Mouse (Mus musculus) testis, adult 2 months (tissue): ENCODE data around the gene Rnf214. TPM values are rescaled to one million over a fixed set of nuclear protein-coding genes. Genes with fewer than 3 reads are reported as not detected.
A peak's percentile ranks its signal among the peaks of the same experiment; 100 is the strongest.

Source experiments
- H3K27ac ChIP-seq: fragments of 200-500 bp; 2 replicates; pipeline ENCODE4 v1.5.1; 2012; ENCODE audit warnings: low read depth, low read length; ENCODE audit not compliant: control insufficient read depth, insufficient read depth
- H3K27me3 ChIP-seq: fragments of 200-500 bp; 2 replicates; pipeline ENCODE4 v1.6.1; 2012; ENCODE audit warnings: mild to moderate bottlenecking, low read length, moderate library complexity; ENCODE audit not compliant: control insufficient read depth, insufficient read depth
- H3K36me3 ChIP-seq: fragments of 200-500 bp; 2 replicates; pipeline ENCODE4 v1.6.1; 2012; ENCODE audit warnings: mild to moderate bottlenecking, low read length; ENCODE audit not compliant: control insufficient read depth, insufficient read depth
- H3K4me1 ChIP-seq: fragments of 200-500 bp; 2 replicates; pipeline ENCODE4 v1.6.1; 2012; ENCODE audit warnings: low read length; ENCODE audit not compliant: control insufficient read depth, insufficient read depth
- H3K4me3 ChIP-seq: fragments of 200-500 bp; 2 replicates; pipeline ENCODE4 v1.5.1; 2012; ENCODE audit warnings: low read depth, mild to moderate bottlenecking, low read length, moderate library complexity, mixed read lengths; ENCODE audit not compliant: control insufficient read depth
- CTCF ChIP-seq: fragments of 200-500 bp; IDR thresholded peaks from 2 replicates; pipeline ENCODE4 v1.5.1; 2012; ENCODE audit warnings: low read depth, mild to moderate bottlenecking, inconsistent platforms, low read length, moderate library complexity; ENCODE audit not compliant: control insufficient read depth, insufficient read depth, insufficient replicate concordance
- POLR2A ChIP-seq: fragments of 200-500 bp; IDR thresholded peaks from 2 replicates; pipeline ENCODE4 v1.6.1; 2012; ENCODE audit warnings: low read depth, mild to moderate bottlenecking, inconsistent platforms, low read length, moderate library complexity; ENCODE audit not compliant: control insufficient read depth
- polyA plus RNA-seq: library from polyadenylated mRNA; depleted of rRNA; stranded (reverse); fragments of >200 nt; gene quantifications from 2 replicates; pipeline ENCODE4 v1.2.3, GENCODE M21; 2012

The Rnf214 gene
- polyA plus RNA-seq, 1 experiment: 22.3 TPM

DNA sequence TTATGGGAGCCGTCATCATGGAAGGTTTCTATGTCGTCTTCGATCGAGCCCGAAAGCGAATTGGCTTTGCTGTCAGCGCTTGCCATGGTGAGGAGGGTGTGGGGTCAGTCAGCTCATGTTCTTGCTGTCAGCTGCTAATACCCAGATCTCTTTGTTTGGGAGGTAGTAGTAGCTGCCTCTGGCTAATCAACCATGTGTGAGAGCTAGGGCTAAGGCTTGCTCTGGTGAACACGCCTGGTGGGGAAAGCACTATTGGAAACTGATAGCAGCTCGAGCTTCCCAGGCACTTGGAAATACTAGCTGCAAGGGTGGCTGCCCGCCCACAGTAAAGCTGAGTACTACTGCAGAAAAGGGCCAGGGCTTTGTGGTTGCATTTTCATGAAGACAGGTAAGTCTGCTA lies 47.3 kb downstream of the Rnf214 start:
- Histone ChIP-seq H3K4me1 (no peaks in the 10 kb centered on the region), H3K27ac (no peak overlapping the region), H3K36me3 (no peaks in the 10 kb centered on the region), H3K4me3 (no peak overlapping the region), H3K27me3 (no peaks in the 10 kb centered on the region)
- no peak for TF ChIP-seq CTCF
- no peak for TF ChIP-seq POLR2A

DNA sequence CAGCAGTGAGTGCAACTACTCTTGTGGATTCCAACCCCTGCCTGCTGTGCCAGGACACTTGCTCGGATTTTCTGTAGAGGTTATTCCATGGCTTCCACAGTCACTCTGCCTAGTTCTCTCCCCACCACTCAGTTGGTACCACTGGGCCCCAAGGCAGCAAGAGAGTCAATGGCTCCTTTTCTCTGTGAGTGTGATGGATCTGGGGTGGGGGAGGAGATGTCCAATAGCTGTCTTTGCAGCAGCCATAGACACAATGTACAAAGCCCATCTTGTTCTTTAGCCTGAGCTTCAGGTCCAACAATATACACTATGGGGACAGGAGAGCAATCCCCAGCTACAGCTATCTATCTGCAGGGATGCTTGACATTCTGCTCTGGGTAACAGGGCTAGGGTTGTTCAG lies 52.6 kb downstream of the Rnf214 start:
- Histone ChIP-seq H3K27ac (no peak overlapping the region), H3K4me1 (no peaks in the 10 kb centered on the region), H3K4me3 (no peak overlapping the region), H3K27me3 (no peaks in the 10 kb centered on the region), H3K36me3 (no peaks in the 10 kb centered on the region)
- TF ChIP-seq CTCF (no peak), POLR2A (no peak)

DNA sequence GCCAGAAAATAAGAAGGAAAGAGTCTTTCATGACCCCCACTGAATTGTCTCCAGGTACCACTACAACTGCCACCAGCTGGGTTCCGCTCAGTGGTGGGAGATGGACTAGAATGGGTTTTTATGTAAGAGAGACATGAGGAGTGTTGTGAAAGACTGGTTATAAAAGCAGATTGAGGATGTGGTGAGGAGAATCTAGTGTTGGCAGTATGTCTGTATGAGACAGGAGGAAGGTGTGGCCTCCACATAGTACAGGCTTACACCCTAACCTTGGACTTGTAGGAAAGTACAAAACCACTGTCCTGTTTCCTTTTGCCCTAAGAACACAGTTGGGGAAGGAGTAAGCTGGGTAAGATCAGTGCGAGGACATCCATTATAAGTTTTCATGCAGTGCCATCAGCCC lies 53.0 kb downstream of the Rnf214 start:
- Histone ChIP-seq H3K36me3 (no peaks in the 10 kb centered on the region), H3K4me3 (no peak overlapping the region), H3K4me1 (no peaks in the 10 kb centered on the region), H3K27me3 (no peaks in the 10 kb centered on the region), H3K27ac (no peak overlapping the region)
- no peak for TF ChIP-seq POLR2A
- no peak for TF ChIP-seq CTCF

DNA sequence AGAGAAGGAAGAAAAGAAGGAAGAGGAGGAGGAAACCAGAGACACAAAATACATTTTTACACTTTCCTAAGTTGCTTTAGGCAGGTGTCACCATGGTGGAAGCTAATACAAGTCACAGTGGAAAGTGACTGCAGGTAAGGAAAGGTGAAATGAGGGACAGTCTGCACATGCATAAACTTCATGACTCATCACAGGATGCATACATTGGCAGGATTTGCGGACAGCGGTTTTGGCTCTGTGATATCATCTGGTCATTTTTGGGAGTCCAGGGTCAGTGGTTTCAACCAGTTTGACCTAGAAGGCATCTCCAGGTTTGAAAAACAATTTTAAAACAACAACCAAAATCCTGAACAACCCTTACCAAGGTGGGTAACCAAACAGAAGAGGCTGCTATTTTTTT lies 54.9 kb downstream of the Rnf214 start:
- Histone ChIP-seq H3K27me3 (no peaks in the 10 kb centered on the region), H3K4me1 (no peaks in the 10 kb centered on the region), H3K27ac (no peak overlapping the region), H3K4me3 (no peak overlapping the region), H3K36me3 (no peaks in the 10 kb centered on the region)
- TF ChIP-seq CTCF (no peak), POLR2A (no peak)

DNA sequence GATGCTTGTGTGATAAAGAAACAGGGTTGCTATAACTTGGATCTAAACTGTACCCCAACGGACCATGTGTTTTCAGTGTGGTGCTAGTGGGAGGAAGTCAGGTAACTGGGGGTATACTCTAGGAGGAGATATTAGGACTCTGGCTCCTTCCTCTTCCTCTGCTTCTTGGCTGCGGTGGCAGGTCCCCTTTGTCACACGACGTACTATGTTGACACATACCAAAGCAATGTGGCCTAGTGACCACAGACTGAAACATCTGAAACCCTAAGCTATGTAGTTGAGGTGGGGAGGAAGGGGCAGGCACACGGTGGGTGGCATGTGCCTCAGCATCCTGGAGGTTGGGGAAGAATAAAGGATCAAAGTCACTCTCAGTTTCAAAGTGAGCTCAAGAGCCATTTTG lies 55.4 kb downstream of the Rnf214 start:
- Histone ChIP-seq H3K36me3 (no peaks in the 10 kb centered on the region), H3K4me3 (no peak overlapping the region), H3K27ac (no peak overlapping the region), H3K27me3 (no peaks in the 10 kb centered on the region), H3K4me1 (no peaks in the 10 kb centered on the region)
- TF ChIP-seq CTCF: no peak
- no peak for TF ChIP-seq POLR2A

DNA sequence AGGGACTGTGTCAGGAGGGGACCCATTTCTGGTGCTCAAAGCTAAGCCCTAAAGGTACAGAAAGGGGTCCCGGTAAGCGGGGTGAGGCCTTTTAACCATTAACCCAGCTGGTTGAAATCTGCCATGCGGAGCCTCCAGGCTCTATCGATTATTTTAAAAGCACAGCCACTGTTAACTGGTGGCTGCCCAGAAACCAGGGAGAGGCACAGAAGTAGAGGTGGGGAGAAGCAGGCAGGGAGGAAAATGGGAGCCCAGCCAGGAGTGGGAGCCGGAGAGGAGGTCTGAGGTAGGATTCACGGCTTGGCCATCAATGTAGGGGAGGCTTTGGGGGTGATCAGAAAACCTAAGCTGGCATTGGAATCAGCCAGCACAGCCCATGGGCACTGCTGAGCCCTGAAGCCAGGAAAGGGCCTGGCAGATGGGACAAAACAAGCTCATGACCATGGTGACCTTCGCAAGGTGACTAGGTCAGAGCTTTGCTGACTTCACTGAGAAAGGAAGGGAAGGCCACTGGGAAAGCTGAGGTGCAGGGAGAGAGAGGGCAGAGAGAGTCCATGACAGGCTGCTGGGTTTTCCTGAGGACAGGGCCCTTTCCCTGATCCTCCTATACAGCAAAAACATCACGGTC lies 56.1 kb downstream of the Rnf214 start:
- H3K36me3 ChIP-seq: no peaks in the 10 kb centered on the region
- no peak overlapping the region for H3K27ac ChIP-seq
- no peaks in the 10 kb centered on the region for H3K4me1 ChIP-seq
- no peak overlapping the region for H3K4me3 ChIP-seq
- H3K27me3 ChIP-seq: no peaks in the 10 kb centered on the region
- TF ChIP-seq CTCF: no peak
- TF ChIP-seq POLR2A: no peak

DNA sequence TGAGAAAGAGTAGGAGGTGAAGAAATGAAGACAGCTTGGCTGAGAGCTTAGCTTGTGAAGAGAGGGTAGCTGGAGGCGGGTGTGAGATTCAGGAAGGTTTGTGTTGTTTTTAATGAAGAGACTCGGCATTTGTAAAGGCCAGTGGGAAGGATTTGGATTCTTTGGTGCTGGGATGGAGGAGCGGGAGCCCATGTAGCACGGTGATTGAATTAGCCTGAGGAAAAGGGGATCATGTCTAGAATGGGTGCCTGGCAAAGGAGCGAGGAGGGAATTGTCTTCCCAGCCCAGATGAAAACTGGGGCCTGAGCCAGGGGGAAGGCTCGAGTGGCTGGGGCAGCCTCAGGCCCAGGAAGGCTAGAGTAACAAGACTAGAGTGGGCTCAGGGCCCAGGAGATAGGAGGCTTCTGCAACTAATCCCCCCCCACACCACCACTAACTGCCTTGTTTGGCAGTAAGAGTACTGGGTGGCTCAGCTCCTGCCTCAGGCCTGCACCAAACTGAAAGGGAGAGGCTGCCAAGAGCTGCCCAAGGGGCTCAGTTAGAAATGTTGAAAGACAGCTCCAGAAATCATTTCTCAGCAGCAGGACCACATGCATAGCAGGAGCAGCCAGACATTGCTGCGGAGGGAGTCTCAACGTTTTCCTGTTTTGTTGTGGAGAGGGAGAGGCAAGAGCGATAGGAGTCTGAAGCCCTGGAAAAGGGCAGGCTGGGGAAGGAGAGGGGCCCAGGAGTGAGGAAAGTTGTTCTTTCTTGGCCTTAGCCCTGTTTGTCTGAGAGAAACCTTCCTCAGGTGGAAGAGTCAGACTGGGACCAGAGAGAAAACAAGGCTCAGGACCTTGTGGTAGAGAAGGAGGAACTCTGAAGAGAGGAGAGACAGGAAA lies 56.9 kb downstream of the Rnf214 start:
- Histone ChIP-seq H3K36me3 (no peaks in the 10 kb centered on the region), H3K4me3 (no peak overlapping the region), H3K27ac (peak overlapping the region; percentile 2; the same call in 1 of the 2 replicates), H3K4me1 (no peaks in the 10 kb centered on the region), H3K27me3 (no peaks in the 10 kb centered on the region)
- TF ChIP-seq POLR2A (no peak), CTCF (no peak)
